Mouse (Mus musculus) thymus, postnatal 25 days (tissue): ENCODE data around the gene Ank.
"Not testable (repeated sequence)": the region's sequence is repeated elsewhere in the genome, so short reads cannot be mapped to it uniquely, and the experiment has no call there.

Source experiments
- DNase-seq: peaks from one replicate; pipeline ENCODE4 v3.0.0; 2022

Gene Ank

GRCm38 (mm10) chr15:27466131-27467080, at the start of gene Ank:
Ank (plus strand) TSS chr15:27466677.
- peak; percentile 84 for DNase-seq

GRCm38 (mm10) chr15:27418566-27419331, 47.7 kb upstream of the Ank start:
- DNase-seq: no peak

- no peak for DNase-seq
Observed at GRCm38 (mm10) chr15:27421531-27421930, 44.9 kb upstream of the Ank start.

- no peak for DNase-seq
Observed at GRCm38 (mm10) chr15:27427581-27427980, 38.9 kb upstream of the Ank start.

DNA sequence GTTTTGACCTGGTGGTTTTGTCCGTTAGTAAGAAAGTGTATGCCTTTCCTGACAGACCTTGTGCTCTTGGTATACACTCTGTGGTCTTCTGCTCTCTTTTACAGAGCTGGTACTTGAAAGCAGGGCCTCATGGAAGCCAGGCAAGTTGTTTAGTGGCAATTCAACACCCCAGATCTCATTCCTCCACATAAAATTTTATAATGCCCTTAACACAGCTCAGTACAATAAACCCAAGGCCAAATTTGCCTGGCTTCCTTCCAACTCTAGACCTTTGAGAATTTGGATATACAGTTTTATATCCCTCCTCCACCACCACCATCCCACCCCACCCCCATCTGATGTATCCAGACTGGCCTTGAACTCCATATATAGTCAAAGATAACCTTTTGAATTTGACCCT, 36.2 kb upstream of the Ank start:
- DNase-seq: no peak

- DNase-seq: no peak
Observed at GRCm38 (mm10) chr15:27432851-27433615, 33.4 kb upstream of the Ank start.

DNA sequence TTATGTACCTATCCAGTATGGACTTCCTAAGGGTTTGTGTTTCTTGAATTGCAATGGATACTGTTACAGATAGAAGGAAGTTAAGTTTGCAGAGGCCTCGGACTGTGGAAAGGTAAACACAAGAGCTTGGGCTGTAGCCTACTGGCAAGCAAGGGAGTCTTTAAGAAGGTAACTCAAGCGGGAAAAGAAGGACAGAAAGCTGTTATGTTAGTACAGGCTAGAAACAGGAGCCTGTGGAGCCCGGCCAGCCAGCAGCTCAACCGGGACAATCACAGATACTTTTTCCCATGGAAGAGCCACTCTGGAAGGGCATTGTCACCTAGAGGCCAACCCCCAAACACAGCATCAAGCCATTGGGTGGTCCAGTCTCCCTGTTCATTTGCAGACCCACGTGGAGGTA, 31.1 kb upstream of the Ank start:
- DNase-seq: no peak

DNA sequence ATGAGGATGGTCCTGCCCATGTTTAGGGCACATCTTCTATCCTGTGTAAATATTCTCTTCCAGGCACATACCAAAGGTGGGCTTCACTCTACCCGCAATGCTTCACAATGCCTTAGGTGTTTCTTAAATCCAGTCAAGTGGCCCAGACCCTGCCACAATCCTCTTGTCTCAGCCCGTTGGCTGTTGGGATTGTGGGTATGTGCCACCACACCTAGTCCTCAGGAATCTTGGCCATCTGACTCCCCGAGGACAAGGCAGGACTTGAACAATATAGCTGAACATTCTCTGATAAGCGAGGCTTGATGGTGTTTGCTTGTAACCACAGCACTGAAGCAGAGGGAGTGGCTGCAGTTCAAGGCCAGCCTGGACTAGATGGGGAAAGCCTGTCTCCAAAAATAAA, 30.3 kb upstream of the Ank start:
- no peak for DNase-seq

DNA sequence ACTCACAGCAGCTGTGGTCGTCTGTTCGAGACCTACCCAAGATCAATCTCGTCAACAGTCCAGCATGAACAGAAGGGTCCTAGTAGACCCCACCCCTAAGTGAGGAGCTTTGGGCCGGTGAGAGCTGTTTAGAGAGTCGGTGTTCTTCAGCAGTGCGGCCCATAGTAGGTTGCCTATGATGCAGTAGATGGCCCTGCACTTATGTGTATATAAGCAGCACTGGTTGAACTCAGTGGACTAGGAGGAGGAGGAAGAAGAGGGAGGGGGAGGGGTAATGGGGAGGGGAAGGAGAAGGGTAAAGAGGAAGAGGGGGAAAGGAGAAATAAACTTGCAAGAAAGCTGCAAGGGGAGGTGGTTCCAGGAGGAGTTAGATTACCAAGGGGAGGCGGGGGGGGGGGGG, 25.4 kb upstream of the Ank start:
- no peak for DNase-seq

GRCm38 (mm10) chr15:27441529-27441928, 24.9 kb upstream of the Ank start:
- DNase-seq: no peak

- DNase-seq: no peak
Observed at GRCm38 (mm10) chr15:27441951-27442350, 24.5 kb upstream of the Ank start.

DNA sequence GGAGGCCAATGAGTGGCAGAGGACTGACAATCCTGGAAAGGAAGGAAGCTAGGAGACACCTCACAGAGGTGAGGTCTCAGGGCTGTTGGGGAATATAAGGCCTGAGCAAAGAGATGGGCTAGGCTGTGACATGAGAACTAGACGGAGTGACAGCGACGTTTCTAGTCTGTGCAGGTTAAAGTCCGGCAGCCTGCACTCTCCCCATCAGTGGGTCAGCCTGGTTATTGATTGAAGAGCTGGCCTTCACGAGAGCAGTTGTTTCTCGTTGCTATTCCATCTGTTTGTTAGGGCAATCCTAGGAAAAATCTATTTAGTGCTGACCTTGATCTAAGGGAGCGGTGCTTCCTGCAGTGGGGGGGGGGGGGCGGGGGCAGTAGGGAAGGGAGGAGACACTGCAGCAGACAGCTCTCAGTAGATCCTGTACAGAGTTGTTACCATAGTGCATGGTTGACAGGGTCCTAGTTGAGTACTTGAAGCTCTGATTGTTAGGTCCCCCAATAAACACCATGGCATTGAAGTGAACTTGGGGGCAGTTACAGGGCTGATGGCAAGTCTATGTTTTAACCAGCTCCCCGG, 21.6 kb upstream of the Ank start:
- DNase-seq: no peak

DNA sequence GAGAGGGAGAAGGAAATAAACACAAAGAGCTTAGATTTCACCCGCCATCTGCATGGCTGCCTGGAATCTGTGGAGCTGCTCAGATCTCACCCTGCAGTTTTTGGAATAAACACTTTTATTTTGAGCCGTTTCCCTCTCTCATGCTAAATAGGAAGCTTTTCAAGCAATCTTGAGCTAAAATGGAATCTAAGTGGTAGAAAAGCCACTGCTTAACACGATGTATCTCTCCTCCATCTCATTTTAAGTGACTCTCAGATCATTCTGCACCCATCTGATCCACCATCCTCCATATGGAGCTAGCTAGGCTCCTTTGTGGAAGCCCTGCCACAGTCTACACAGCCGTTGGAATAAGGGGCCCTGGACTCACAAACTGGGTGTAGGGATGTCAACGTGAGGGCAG, 15.8 kb upstream of the Ank start:
- DNase-seq: no peak

DNA sequence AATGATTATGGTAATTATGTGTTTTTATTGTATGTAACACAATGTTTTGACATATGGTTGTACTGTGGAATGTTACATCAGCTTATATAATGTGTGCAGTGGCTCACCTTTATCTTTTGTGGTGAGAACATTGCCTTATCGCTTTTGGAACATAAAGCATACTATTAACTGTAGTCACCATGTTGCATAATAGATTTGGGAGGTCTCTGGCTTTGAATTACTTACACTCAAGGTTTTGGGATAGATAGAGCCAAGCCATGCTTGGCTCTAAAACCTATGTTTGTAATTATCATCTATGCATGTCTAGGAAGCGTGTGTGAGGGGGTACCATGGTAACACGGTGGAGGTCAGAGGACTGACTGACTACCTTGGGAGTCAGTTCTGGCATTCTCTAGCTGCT, 14.7 kb upstream of the Ank start:
- no peak for DNase-seq

GRCm38 (mm10) chr15:27452496-27452895, 14.0 kb upstream of the Ank start:
- DNase-seq: no peak

DNA sequence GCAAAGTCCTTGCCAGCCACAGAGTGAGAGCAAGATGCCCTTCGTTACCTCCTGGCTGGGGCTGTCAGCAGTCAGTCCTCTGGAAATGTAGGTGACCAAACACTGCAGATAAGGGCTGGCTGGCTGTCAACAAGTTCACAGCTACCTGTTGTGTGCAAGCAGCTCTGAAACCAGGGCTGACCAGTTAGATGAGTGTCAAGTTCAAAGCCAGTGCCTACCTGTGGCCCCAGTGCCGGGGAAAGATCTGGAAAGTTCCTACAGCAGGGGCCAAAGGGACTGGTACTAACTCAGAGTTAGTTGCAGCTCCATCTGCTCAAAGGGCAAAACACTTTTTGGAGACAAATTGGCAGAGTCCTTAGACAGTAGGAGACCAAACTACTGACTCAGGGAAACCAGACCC, 9.5 kb upstream of the Ank start:
- no peak for DNase-seq

- not testable (repeated sequence) for DNase-seq
Observed at GRCm38 (mm10) chr15:27459781-27460180, 6.7 kb upstream of the Ank start.

DNA sequence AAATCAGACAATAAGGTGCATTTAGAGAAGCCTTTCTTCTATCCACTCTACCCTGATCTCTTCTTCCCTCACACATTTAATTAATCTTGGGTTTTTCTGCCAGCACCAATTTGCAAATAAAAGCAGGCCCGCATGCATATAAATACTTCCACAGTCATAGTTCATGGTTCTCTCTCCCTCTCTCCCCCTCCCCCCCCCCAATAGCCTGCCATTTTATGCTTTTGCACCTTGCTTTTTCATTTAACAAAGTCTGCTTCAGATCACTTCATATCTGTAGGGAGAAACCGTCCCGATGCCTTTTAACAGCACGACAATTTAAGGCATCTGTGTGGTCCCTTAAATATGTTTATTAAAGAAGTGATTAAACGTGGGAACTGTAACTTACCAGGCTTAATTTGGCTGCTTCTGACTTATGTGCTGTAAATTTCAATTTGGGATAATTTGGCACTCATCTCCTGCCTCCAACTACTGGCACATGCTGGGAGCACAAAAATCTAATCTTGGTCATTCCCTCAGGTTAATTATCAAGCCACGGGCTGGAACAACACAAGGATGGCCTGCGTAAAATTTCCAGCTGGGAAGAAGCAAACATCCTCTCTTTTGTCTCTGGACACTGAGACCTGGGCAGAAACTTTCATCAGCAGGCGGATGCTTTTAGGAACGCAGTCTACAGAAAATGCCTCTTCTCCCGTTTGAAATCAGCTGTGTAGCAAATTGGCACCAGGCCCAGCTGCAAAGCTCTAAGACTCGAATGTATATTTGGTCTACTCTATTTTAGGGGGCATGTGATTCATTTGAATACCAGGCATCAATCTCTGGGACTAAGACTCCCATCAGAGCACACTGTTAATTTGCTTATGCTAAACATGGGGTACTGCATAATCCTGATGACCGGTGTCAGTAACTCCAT, 4.9 kb upstream of the Ank start:
- DNase-seq: no peak

DNA sequence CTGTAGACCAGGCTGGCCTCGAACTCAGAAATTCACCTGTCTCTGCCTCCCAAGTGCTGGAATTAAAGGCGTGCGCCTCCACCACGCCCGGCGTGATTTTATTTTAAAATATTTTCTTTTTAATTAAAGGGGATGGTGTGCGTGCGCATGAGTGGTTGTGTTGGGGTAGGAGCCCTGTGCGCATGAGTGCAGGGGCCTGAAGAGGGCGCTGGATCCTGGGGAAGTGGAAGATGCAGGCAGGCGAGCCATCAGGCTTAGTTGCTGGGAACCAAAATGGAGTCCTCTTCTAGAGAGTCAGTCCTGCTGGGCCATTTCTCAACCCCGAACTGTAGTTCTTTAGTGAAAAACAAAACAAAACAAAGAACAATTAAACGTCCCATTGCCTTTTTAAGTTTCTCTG, 2.6 kb upstream of the Ank start:
- DNase-seq: no peak

DNA sequence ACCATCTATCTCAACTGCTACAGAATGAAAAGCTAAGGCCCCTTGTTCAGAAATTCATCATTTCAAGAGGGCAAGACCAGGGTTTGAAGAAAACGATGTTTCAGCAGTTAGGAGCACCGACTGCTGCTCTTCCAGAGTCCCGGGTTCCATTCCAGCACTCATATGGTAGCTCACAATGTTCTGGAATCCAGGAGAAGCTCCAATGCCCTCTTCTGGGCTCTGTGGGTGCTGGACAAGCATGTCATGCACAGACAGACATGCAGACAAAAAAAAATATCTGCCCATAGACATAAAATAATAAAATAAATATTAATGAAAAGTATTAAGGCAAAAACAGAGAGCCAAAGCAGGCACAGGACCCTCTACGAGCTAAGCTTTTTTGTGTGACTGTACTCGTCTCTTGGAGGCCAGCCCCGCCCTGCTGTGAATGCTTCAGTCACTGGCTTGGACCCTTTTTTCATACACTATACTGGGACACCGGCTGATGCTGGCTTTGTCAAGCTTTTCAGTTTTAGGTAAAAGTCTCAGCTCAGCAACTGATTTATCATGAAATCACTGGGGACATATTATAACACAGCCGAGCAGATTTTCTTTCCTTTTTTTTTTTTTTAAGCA, 979 bp upstream of the Ank start:
- no peak for DNase-seq

DNA sequence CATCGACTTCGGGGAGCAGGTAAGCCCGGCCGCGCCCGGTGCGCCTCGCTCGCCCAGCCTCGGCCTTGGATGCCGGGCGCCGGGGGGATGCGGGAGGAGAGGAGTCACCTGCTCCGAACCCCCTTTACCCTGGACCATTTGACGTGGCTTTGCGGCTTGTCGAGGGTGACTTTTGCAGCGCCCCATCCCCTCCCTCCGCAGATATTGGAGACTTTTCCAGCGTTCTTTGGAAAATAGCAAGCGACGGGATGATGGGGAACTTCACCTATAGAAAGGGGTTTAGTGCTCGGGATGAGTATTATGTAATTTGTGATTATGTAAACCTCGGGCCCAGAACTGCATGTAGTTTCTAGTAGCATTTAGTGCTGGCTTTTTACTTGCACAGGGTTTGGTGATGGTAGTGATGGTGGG, 609 bp downstream of the Ank start:
- DNase-seq: no peak
